Mouse (Mus musculus) cerebellum, adult 2 months (tissue): Measurements from ENCODE around the gene Fgf10. TPM values are rescaled to one million over a fixed set of nuclear protein-coding genes. Genes with fewer than 3 reads are reported as not detected.

Source experiments
- DNase-seq, 2 experiments: peaks; one replicate each; pipeline ENCODE4 v3.0.0; 2021
- H3K27ac ChIP-seq: fragments of 200-500 bp; 2 replicates; pipeline ENCODE4 v1.5.1; 2012; ENCODE audit warnings: low read length, control low read depth, inconsistent platforms; ENCODE audit not compliant: insufficient read depth
- H3K27me3 ChIP-seq: fragments of 200-500 bp; 2 replicates; pipeline ENCODE4 v1.6.1; 2012; ENCODE audit warnings: inconsistent platforms, mild to moderate bottlenecking, low read length, moderate library complexity; ENCODE audit not compliant: control insufficient read depth, insufficient read depth
- H3K4me1 ChIP-seq: fragments of 200-500 bp; 2 replicates; pipeline ENCODE4 v1.6.1; 2011; ENCODE audit warnings: low read length; ENCODE audit not compliant: control insufficient read depth, insufficient read depth
- H3K4me3 ChIP-seq: fragments of 200-500 bp; replicated peaks from 2 replicates; pipeline ENCODE3; 2011; ENCODE audit warnings: mild to moderate bottlenecking, low read depth, low read length, control low read depth; ENCODE audit not compliant: insufficient read depth
- CTCF ChIP-seq: fragments of 200-500 bp; IDR thresholded peaks from 2 replicates; pipeline ENCODE4 v1.5.1; 2011; ENCODE audit warnings: low read depth, mild to moderate bottlenecking, control low read depth, low read length, moderate library complexity, borderline replicate concordance; ENCODE audit not compliant: insufficient read depth
- POLR2A ChIP-seq: fragments of 200-500 bp; IDR thresholded peaks from 2 replicates; pipeline ENCODE4 v1.6.1; 2011; ENCODE audit warnings: low read length, control low read depth, borderline replicate concordance; ENCODE audit not compliant: insufficient read depth
- WGBS: fragments of 180-500 bp; shearing (Covaris S2); methylation state at CpG from one replicate; pipeline ENCODE4 v1.1.7; 2018; 5-methylcytosine and 5-hydroxymethylcytosine counted together
- polyA plus RNA-seq: library from polyadenylated mRNA; depleted of rRNA; stranded (reverse); fragments of >200 nt; gene quantifications from 2 replicates; pipeline ENCODE4 v1.2.3, GENCODE M21; 2012

Fgf10 gene
- polyA plus RNA-seq, 1 experiment, result 1.8 TPM

DNA sequence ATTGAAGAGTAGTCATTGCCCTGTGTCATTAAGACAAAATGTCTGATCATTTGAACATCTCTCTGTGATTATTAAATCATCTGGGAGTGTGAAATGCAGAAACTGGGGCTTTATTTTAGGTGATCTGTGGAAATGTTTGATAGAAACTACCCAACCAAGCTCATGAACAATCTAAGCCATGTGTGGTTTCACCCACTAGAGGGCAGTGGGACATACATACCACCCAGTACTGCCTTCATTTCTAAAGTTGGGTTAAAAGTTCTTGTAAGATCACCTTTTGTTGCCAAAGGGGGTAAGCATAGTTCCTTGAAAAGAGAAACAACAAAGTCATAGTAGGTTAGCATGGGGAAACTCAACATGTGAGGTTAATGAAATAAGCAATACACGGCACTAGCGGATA is 93.4 kb downstream of the Fgf10 start:
- H3K4me1 ChIP-seq, result no peaks in the 10 kb centered on the region
- H3K27me3 ChIP-seq, result no peaks in the 10 kb centered on the region
- H3K4me3 ChIP-seq, result no peak overlapping the region
- no peak overlapping the region for H3K27ac ChIP-seq
- TF ChIP-seq POLR2A, result no peak
- no peak for TF ChIP-seq CTCF
- WGBS, result 90% methylated on average over 2 of the region's 2 CpGs
- no peak for DNase-seq

DNA sequence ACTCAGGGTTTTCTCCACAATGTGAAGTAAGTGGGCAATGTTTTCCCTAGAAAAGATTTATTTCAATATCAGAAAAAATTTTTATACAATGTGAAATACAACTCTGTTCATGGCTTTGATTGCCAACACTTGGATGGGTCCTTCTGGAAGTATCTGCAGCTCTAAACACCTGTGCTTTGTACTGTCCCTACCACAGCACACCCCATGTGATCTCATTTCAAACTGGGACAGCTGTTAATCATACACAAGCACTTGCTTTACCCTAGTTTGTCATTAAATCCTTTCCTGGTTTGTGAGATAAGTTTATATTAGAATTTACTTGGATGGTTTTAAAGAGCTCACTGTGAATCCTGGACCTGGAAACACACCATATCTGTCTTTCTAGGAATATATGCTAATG is 102.6 kb downstream of the Fgf10 start:
- no peak overlapping the region for H3K4me3 ChIP-seq
- TF ChIP-seq CTCF, result no peak
- no peak overlapping the region for H3K27ac ChIP-seq
- H3K27me3 ChIP-seq, result no peaks in the 10 kb centered on the region
- no peak for DNase-seq
- no peaks in the 10 kb centered on the region for H3K4me1 ChIP-seq

DNA sequence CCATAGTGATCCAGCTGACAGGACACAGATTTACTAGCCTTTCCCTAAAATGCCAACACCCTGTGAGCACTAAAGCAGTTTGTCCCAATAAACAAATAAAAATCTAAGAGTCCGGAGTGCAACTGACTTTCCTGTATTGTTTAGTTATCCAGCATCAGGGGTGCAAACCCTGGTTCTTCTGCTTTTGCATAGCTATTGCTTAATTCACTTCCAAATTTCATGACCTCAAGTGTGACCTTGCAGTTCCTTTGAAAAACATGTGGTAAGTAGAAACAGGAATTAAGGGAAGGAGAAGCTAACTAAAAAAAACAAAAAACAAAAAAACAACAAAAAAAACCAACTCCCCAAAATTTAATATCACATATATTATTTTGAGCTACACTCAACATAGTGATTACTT is 105.6 kb downstream of the Fgf10 start:
- DNase-seq, result no peak
- TF ChIP-seq POLR2A, result no peak
- no peak for TF ChIP-seq CTCF
- WGBS, result 77% methylated on average over 1 of the region's 1 CpGs
- no peak overlapping the region for H3K27ac ChIP-seq
- H3K27me3 ChIP-seq, result no peaks in the 10 kb centered on the region
- H3K4me3 ChIP-seq, result no peak overlapping the region
- H3K4me1 ChIP-seq, result no peaks in the 10 kb centered on the region

DNA sequence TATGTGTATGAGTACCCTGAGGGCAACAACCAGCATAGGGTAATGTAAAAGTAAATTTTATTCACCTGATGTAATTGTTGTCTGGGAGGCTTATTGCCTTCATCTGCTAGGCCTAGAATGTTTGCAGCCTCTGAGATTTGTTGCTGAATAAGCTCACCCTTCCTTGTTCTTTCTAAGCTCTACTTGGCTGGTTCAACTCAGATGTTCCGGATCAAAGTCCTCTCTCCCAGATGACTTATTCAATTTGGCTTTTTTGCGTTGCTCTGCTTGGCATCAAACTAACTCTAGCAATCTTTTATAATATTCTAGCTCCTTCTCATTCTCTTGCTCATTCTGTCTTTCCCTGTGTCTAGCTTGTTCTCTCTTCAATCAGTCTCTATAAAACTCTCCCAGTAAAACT is 109.6 kb downstream of the Fgf10 start:
- 87% methylated on average over 2 of the region's 2 CpGs for WGBS
- no peak overlapping the region for H3K4me3 ChIP-seq
- TF ChIP-seq CTCF (no peak), POLR2A (no peak)
- no peak overlapping the region for H3K27ac ChIP-seq
- no peaks in the 10 kb centered on the region for H3K27me3 ChIP-seq
- no peak for DNase-seq
- no peaks in the 10 kb centered on the region for H3K4me1 ChIP-seq

DNA sequence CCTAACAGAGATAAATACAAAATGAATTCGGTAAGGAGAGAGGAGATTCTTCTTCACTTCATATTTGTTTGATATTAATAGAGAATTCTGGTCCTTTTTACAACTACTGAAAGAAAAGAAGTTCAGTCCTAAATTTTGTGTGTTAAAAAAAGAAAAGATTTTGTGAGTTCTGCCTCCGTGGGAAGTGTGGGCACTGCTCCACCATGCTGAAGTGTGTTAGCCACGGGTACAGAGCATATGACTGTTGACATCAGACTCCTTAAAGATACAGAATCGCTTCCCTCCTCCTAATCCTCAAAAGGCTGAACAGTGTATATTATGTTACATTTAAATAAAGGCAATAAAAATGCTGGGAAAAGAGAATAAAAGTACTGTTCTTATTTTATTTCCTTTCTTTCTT is 122.2 kb downstream of the Fgf10 start:
- Histone ChIP-seq H3K27me3 (no peaks in the 10 kb centered on the region), H3K4me1 (no peaks in the 10 kb centered on the region), H3K27ac (no peak overlapping the region), H3K4me3 (no peak overlapping the region)
- DNase-seq, result no peak
- WGBS, result 46% methylated on average over 4 of the region's 4 CpGs
- TF ChIP-seq POLR2A (no peak), CTCF (no peak)

DNA sequence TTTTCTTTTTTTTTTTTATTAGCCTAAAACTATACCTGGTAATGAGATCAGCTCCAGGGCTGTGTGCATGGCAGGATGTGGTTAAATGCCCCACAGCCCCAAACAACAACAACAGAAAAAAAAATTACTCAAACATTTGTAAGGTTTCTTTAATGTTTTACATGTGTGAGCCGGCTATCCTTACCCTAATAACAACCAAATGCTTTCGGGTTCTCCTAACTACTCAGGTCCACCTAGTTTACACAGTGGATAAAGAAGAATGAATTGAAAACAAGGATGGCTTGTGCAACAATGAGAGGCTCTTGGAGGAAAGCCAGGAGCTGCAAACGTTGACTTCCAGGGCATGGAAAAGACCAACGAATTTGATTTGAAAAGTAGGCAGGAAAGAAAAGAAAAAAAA is 122.6 kb downstream of the Fgf10 start:
- 35% methylated on average over 4 of the region's 4 CpGs for WGBS
- H3K4me3 ChIP-seq, result no peak overlapping the region
- DNase-seq, result no peak

DNA sequence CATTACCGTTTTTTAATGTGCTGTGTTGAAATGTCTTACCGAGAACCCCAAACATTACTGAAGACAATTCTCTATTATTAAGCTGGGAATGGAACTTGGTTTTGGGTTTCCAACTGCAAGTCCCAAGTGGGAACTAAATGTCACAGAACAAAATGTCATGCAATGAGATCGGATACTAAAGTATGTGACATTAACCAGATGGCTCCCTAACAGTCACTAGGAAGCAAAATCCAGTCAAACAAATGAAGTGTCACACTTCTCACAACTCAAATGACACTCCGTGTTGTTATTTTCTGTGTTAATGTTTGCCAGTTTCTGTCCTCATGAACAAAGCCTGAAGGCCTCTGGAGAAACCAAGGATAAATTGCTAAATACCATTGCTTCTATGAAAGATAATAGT is 130.6 kb downstream of the Fgf10 start:
- H3K27ac ChIP-seq, result no peak overlapping the region
- H3K4me1 ChIP-seq, result no peaks in the 10 kb centered on the region
- DNase-seq, result no peak
- no peak for TF ChIP-seq CTCF
- no peak for TF ChIP-seq POLR2A
- no peak overlapping the region for H3K4me3 ChIP-seq
- WGBS, result 76% methylated on average over 4 of the region's 4 CpGs
- H3K27me3 ChIP-seq, result no peaks in the 10 kb centered on the region

More for the DNA sequence above, 122.6 kb downstream of the Fgf10 start:
- no peak for TF ChIP-seq POLR2A
- no peak for TF ChIP-seq CTCF
- no peak overlapping the region for H3K27ac ChIP-seq
- no peaks in the 10 kb centered on the region for H3K27me3 ChIP-seq
- H3K4me1 ChIP-seq, result no peaks in the 10 kb centered on the region

DNA sequence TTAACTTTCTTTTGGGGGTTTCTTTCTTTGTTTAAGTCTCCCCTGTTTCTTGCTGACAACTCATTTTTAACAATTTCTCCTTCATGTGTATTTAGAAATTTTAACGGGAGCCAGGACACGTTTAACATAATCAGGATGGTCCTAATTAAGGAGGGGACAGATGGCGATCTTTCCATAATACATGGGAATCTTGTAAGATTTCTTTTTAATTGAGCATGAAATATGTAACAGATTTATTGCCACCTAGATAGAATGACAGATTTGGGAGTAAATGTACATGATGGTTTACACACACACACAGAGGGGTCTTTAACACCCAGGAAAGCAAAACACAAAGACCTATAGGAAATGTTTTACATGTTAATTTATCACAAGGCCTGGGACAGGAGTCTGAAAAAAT is 137.1 kb downstream of the Fgf10 start:
- Histone ChIP-seq H3K4me1 (no peaks in the 10 kb centered on the region), H3K27me3 (no peaks in the 10 kb centered on the region), H3K27ac (no peak overlapping the region), H3K4me3 (no peak overlapping the region)
- WGBS, result 44% methylated on average over 3 of the region's 3 CpGs
- DNase-seq, result no peak
- TF ChIP-seq CTCF (no peak), POLR2A (no peak)

DNA sequence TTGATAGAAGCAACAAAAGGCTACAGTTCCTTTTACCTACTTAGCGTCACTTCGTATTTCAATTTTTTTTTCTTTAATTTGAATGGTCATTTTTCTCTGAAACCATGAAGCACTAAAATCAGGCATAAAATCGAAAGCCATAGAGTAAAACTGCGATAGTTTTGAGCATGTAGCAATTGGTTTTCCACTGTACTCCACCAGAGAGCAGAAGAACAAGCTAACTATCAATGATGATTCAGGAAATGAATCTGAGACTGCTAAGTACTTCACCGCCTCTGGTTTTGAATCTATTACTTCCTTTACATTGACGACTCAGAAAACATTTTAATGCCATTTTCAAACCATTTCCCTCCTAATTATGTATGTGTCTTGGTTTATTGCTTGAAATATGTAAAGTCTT is 150.2 kb downstream of the Fgf10 start:
- Histone ChIP-seq H3K27ac (no peak overlapping the region), H3K4me1 (no peaks in the 10 kb centered on the region), H3K27me3 (no peaks in the 10 kb centered on the region), H3K4me3 (no peak overlapping the region)
- TF ChIP-seq CTCF (no peak), POLR2A (no peak)
- 88% methylated on average over 6 of the region's 6 CpGs for WGBS
- DNase-seq, result no peak
